Mouse (Mus musculus) CH12.LX (cell line): ENCODE data around the gene Notum. TPM values are rescaled to one million over a fixed set of nuclear protein-coding genes. Genes with fewer than 3 reads are reported as not detected.
A peak's percentile ranks its signal among the peaks of the same experiment; 100 is the strongest.

ENCODE experiments used
- DNase-seq: peaks from one replicate; pipeline ENCODE4 v3.0.0-alpha.2; 2013; ENCODE audit errors: extremely low read depth
- H3K27ac ChIP-seq: 2 replicates; pipeline ENCODE4 v1.5.1; 2012; ENCODE audit warnings: low read depth, mild to moderate bottlenecking, control low read depth, moderate library complexity; ENCODE audit not compliant: insufficient read depth
- H3K27me3 ChIP-seq: replicated peaks from 2 replicates; pipeline ENCODE3; 2012; ENCODE audit warnings: inconsistent platforms
- H3K36me3 ChIP-seq, 2 experiments: replicated peaks in 1 of 2; 2 replicates each; pipeline versions ENCODE3 to v1.6.1; 2012; ENCODE audit warnings: inconsistent platforms in 1 of 2, low read length in 1 of 2, mild to moderate bottlenecking in 1 of 2, mixed read lengths in 1 of 2, moderate library complexity in 1 of 2; ENCODE audit not compliant: control insufficient read depth in 1 of 2, insufficient read depth in 1 of 2
- H3K4me1 ChIP-seq, 2 experiments: 2 replicates each; pipeline ENCODE4 v1.6.1; 2012; ENCODE audit warnings: inconsistent platforms in 1 of 2, moderate library complexity in 1 of 2; ENCODE audit not compliant: insufficient read depth in 2 of 2, control insufficient read depth in 1 of 2
- H3K4me2 ChIP-seq: 2 replicates; pipeline ENCODE4 v1.6.1; 2012; ENCODE audit warnings: low read depth, mild to moderate bottlenecking, control low read depth; ENCODE audit not compliant: poor library complexity, insufficient read depth, severe bottlenecking
- H3K4me3 ChIP-seq, 3 experiments: fragments of 150-350 bp in 1 of 3; sonication (generic) in 1 of 3; replicated peaks in 1 of 3; 2 replicates each; pipeline versions ENCODE3 to v1.5.1; 2011 to 2012; ENCODE audit warnings: low read depth in 2 of 3, low read length in 2 of 3, mild to moderate bottlenecking in 2 of 3, moderate library complexity in 2 of 3, control low read depth in 1 of 3, improper control_type of control experiment in 1 of 3, inconsistent platforms in 1 of 3, mixed read lengths in 1 of 3; ENCODE audit not compliant: poor library complexity in 1 of 3
- H3K79me2 ChIP-seq: replicated peaks from 2 replicates; pipeline ENCODE4 v1.6.1; 2012; ENCODE audit warnings: mild to moderate bottlenecking, moderate library complexity; ENCODE audit not compliant: control insufficient read depth, poor library complexity, insufficient read depth, severe bottlenecking; ENCODE audit errors: extremely low read depth
- H3K9ac ChIP-seq: 2 replicates; pipeline ENCODE4 v1.6.1; 2012; ENCODE audit warnings: low read depth, mild to moderate bottlenecking, control low read depth, moderate library complexity; ENCODE audit not compliant: insufficient read depth
- H3K9me3 ChIP-seq: replicated peaks from 2 replicates; pipeline ENCODE3; 2012; ENCODE audit warnings: low read length, inconsistent platforms, mixed read lengths
- BHLHE40 ChIP-seq: IDR thresholded peaks from 2 replicates; pipeline ENCODE4 v1.6.1; 2011; ENCODE audit warnings: mild to moderate bottlenecking, low read depth, low read length, improper control_type of control experiment
- CHD1 ChIP-seq: IDR thresholded peaks from 2 replicates; pipeline ENCODE4 v1.6.1; 2012; ENCODE audit warnings: low read depth, low read length, improper control_type of control experiment, inconsistent platforms
- CHD2 ChIP-seq: IDR thresholded peaks from 2 replicates; pipeline ENCODE4 v1.6.1; 2011; ENCODE audit warnings: low read length, improper control_type of control experiment
- CTCF ChIP-seq, 2 experiments: IDR thresholded peaks in 1 of 2; conservative IDR thresholded peaks in 1 of 2; 2 replicates each; pipeline ENCODE4 v1.5.1; 2011 to 2012; ENCODE audit warnings: low read depth in 2 of 2, low read length in 2 of 2, improper control_type of control experiment in 1 of 2, inconsistent platforms in 1 of 2, mild to moderate bottlenecking in 1 of 2, moderate library complexity in 1 of 2
- ETS1 ChIP-seq: conservative IDR thresholded peaks from 2 replicates; pipeline ENCODE4 v1.6.1; 2012; ENCODE audit warnings: low read depth, mild to moderate bottlenecking, inconsistent platforms, low read length, improper control_type of control experiment, moderate library complexity
- GABPA ChIP-seq: IDR thresholded peaks from 2 replicates; pipeline ENCODE4 v1.6.1; 2012; ENCODE audit warnings: low read depth, low read length, improper control_type of control experiment, inconsistent platforms; ENCODE audit not compliant: insufficient replicate concordance
- HCFC1 ChIP-seq: IDR thresholded peaks from 2 replicates; pipeline ENCODE4 v1.6.1; 2012; ENCODE audit warnings: low read depth, mild to moderate bottlenecking, inconsistent platforms, low read length, improper control_type of control experiment
- JUND ChIP-seq: conservative IDR thresholded peaks from 2 replicates; pipeline ENCODE4 v1.6.1; 2011; ENCODE audit warnings: low read depth, low read length, improper control_type of control experiment
- KAT2A ChIP-seq: IDR thresholded peaks from 2 replicates; pipeline ENCODE4 v1.6.1; 2012; ENCODE audit warnings: low read length, improper control_type of control experiment, inconsistent platforms; ENCODE audit not compliant: insufficient replicate concordance
- MAFK ChIP-seq: IDR thresholded peaks from 2 replicates; pipeline ENCODE4 v1.6.1; 2011; ENCODE audit warnings: low read length, improper control_type of control experiment; ENCODE audit not compliant: insufficient replicate concordance
- MAX ChIP-seq: IDR thresholded peaks from 2 replicates; pipeline ENCODE4 v1.6.1; 2011; ENCODE audit warnings: low read length, improper control_type of control experiment
- MAZ ChIP-seq: IDR thresholded peaks from 2 replicates; pipeline ENCODE4 v1.6.1; 2012; ENCODE audit warnings: low read depth, mild to moderate bottlenecking, inconsistent platforms, low read length, improper control_type of control experiment, moderate library complexity
- MEF2A ChIP-seq: IDR thresholded peaks from 2 replicates; pipeline ENCODE4 v1.6.1; 2014; ENCODE audit warnings: low read depth, mild to moderate bottlenecking, inconsistent platforms, low read length, improper control_type of control experiment, borderline replicate concordance
- MYC ChIP-seq: IDR thresholded peaks from 2 replicates; pipeline ENCODE4 v1.6.1; 2011; ENCODE audit warnings: low read depth, mild to moderate bottlenecking, improper control_type of control experiment, low read length
- NELFE ChIP-seq: IDR thresholded peaks from 2 replicates; pipeline ENCODE4 v1.6.1; 2011; ENCODE audit warnings: low read depth, low read length, improper control_type of control experiment
- NRF1 ChIP-seq: IDR thresholded peaks from 2 replicates; pipeline ENCODE4 v1.6.1; 2014; ENCODE audit warnings: low read depth, mild to moderate bottlenecking, inconsistent platforms, low read length, improper control_type of control experiment, moderate library complexity
- PAX5 ChIP-seq: IDR thresholded peaks from 2 replicates; pipeline ENCODE4 v1.6.1; 2012; ENCODE audit warnings: low read length, inconsistent platforms, mixed read lengths
- POLR2A ChIP-seq: IDR thresholded peaks from 2 replicates; pipeline ENCODE4 v1.6.1; 2011; ENCODE audit warnings: low read depth, mild to moderate bottlenecking, improper control_type of control experiment, low read length
- POLR2AphosphoS2 ChIP-seq: IDR thresholded peaks from 2 replicates; pipeline ENCODE4 v1.6.1; 2011; ENCODE audit warnings: low read depth, low read length, improper control_type of control experiment
- RAD21 ChIP-seq: IDR thresholded peaks from 2 replicates; pipeline ENCODE4 v1.6.1; 2011; ENCODE audit warnings: low read depth, mild to moderate bottlenecking, low read length, improper control_type of control experiment, moderate library complexity
- RCOR1 ChIP-seq: conservative IDR thresholded peaks from 2 replicates; pipeline ENCODE4 v1.6.1; 2012; ENCODE audit warnings: low read depth, mild to moderate bottlenecking, inconsistent platforms, low read length, improper control_type of control experiment
- SIN3A ChIP-seq: IDR thresholded peaks from 2 replicates; pipeline ENCODE4 v1.6.1; 2012; ENCODE audit warnings: low read length, improper control_type of control experiment, inconsistent platforms
- SMC3 ChIP-seq: IDR thresholded peaks from 2 replicates; pipeline ENCODE4 v1.6.1; 2011; ENCODE audit warnings: low read depth, low read length, improper control_type of control experiment
- TBP ChIP-seq: conservative IDR thresholded peaks from 2 replicates; pipeline ENCODE4 v1.6.1; 2011; ENCODE audit warnings: low read depth, low read length, improper control_type of control experiment
- TCF12 ChIP-seq: IDR thresholded peaks from 2 replicates; pipeline ENCODE4 v1.6.1; 2014; ENCODE audit warnings: low read depth, mild to moderate bottlenecking, inconsistent platforms, low read length, improper control_type of control experiment
- UBTF ChIP-seq: IDR thresholded peaks from 2 replicates; pipeline ENCODE4 v1.6.1; 2012; ENCODE audit warnings: low read depth, mild to moderate bottlenecking, inconsistent platforms, low read length, improper control_type of control experiment, moderate library complexity
- USF1 ChIP-seq: IDR thresholded peaks from 2 replicates; pipeline ENCODE4 v1.6.1; 2014; ENCODE audit warnings: low read depth, mild to moderate bottlenecking, inconsistent platforms, low read length, improper control_type of control experiment
- USF2 ChIP-seq: conservative IDR thresholded peaks from 2 replicates; pipeline ENCODE4 v1.6.1; 2011; ENCODE audit warnings: low read depth, low read length, improper control_type of control experiment
- ZC3H11A ChIP-seq: IDR thresholded peaks from 2 replicates; pipeline ENCODE4 v1.6.1; 2012; ENCODE audit warnings: low read depth, mild to moderate bottlenecking, inconsistent platforms, low read length, improper control_type of control experiment
- ZKSCAN1 ChIP-seq: IDR thresholded peaks from 2 replicates; pipeline ENCODE4 v1.6.1; 2012; ENCODE audit warnings: low read depth, inconsistent platforms, low read length, improper control_type of control experiment, borderline replicate concordance
- dilution Hi-C: fragments of 300-500 bp; cut with MboI; formaldehyde crosslinking; loops from 2 replicates; pipeline ENCODE4 v1.14.3; 2020; ENCODE audit warnings: low sequenced_read_pairs; ENCODE audit not compliant: extremely low pct_unique_long_range_greater_than_20kb, extremely low pct_ligation_motif_present
- in situ Hi-C: fragments of 300-500 bp; cut with MboI; formaldehyde crosslinking; loops from 3 replicates; pipeline ENCODE4 v1.14.3; 2019; ENCODE audit warnings: low sequenced_read_pairs, low pct_ligation_motif_present, low pct_unique_long_range_greater_than_20kb, mixed read lengths
- polyA plus RNA-seq: library from polyadenylated mRNA; unstranded; fragments of >175 nt; gene quantifications from 2 replicates; pipeline ENCODE4 v1.2.1, GENCODE M21; 2012; ENCODE audit warnings: low read depth; ENCODE audit not compliant: insufficient read length
- total RNA-seq, 2 experiments: library from RNA; depleted of rRNA; stranded (reverse); fragments of 300-350 nt in 1 of 2; fragments of >200 nt in 1 of 2; gene quantifications; 2 replicates each; pipeline ENCODE4 v1.2.3; 2012 to 2014

Notum gene
- total and polyA plus RNA-seq, 3 experiments, result not detected

GRCm38 (mm10) chr11:120634810-120635209 is 26.2 kb downstream of the Notum start:
- H3K9me3 ChIP-seq, result no peaks in the 10 kb centered on the region
- in situ Hi-C loops, result no loop called here
- no peak for TF ChIP-seq TBP
- TF ChIP-seq CTCF (conservative IDR thresholded peaks at IDR 0.05 in 1 of 2, IDR thresholded peaks at IDR 0.05 in 1 of 2; ENCODE audit: low read depth in 2 of 2, low read length in 2 of 2), result no peak
- no peak for TF ChIP-seq PAX5
- TF ChIP-seq UBTF, result no peak
- no peak for TF ChIP-seq BHLHE40
- TF ChIP-seq SMC3, result no peak
- no peak for TF ChIP-seq SIN3A
- TF ChIP-seq MAZ, result no peak
- no peak for TF ChIP-seq ZKSCAN1
- TF ChIP-seq MAFK, result no peak
- no peak for TF ChIP-seq MEF2A
- no peak for TF ChIP-seq RAD21
- TF ChIP-seq RCOR1, result no peak
- TF ChIP-seq TCF12, result no peak
- no peak for TF ChIP-seq KAT2A
- no peak for TF ChIP-seq JUND
- no peak for TF ChIP-seq MAX
- TF ChIP-seq NRF1, result no peak
- TF ChIP-seq CHD2, result no peak
- no peak overlapping the region for H3K27ac ChIP-seq
- H3K4me1 ChIP-seq, result peaks cover 8 to 34% of the 10 kb centered on the region in 2 experiments
- peaks cover 0 to 25% of the 10 kb centered on the region in 2 experiments for H3K36me3 ChIP-seq
- no peak overlapping the region for H3K4me3 ChIP-seq
- no peak overlapping the region for H3K4me2 ChIP-seq
- H3K9ac ChIP-seq, result no peak overlapping the region
- dilution Hi-C loops, result no loop called here
- H3K79me2 ChIP-seq, result peaks cover 25% of the 10 kb centered on the region
- no peaks in the 10 kb centered on the region for H3K27me3 ChIP-seq
- no peak for DNase-seq

GRCm38 (mm10) chr11:120633520-120634343 is 27.2 kb downstream of the Notum start, which contains the start of gene Mafg:
TSS of gene Mafg (minus strand) at chr11:120633600.
- dilution Hi-C loops (no loop called here), in situ Hi-C loops (no loop called here)
- Histone ChIP-seq H3K4me2 (peak within 1 kb of the TSS; percentile 87), H3K79me2 (peaks cover 36% of the 10 kb centered on the region), H3K9me3 (no peaks in the 10 kb centered on the region), H3K36me3 (peaks cover 9 to 25% of the 10 kb centered on the region in 2 experiments), H3K9ac (peak within 1 kb of the TSS; percentile 96), H3K4me1 (peaks cover 19 to 41% of the 10 kb centered on the region in 2 experiments), H3K4me3 (peak within 1 kb of the TSS; percentile 74 to 93 (median 83)), H3K27me3 (no peaks in the 10 kb centered on the region), H3K27ac (peak within 1 kb of the TSS; percentile 71)
- peak; percentile 98 for DNase-seq
- TF ChIP-seq POLR2AphosphoS2, result no peak
- TF ChIP-seq ETS1, result no peak; the same call in none of the 2 replicates
- TF ChIP-seq TBP, result peak; percentile 69; the same call in 1 of the 2 replicates
- TF ChIP-seq BHLHE40, result peak; percentile 85
- TF ChIP-seq USF2, result peak; percentile 93
- TF ChIP-seq HCFC1, result peak; percentile 67
- no peak for TF ChIP-seq GABPA
- no peak for TF ChIP-seq MAFK
- no peak for TF ChIP-seq JUND
- TF ChIP-seq MEF2A, result 0 out of 2 replicates have a peak, but pooled peaks have one; percentile 18
- TF ChIP-seq TCF12, result peak; percentile 55
- no peak for TF ChIP-seq CTCF (conservative IDR thresholded peaks at IDR 0.05 in 1 of 2, IDR thresholded peaks at IDR 0.05 in 1 of 2; ENCODE audit: low read depth in 2 of 2, low read length in 2 of 2)
- TF ChIP-seq NELFE, result peak; percentile 74
- peak; percentile 97 for TF ChIP-seq USF1
- peak; percentile 98 for TF ChIP-seq CHD2
- TF ChIP-seq POLR2A, result peak; percentile 90
- peak; percentile 16; the same call in 1 of the 2 replicates for TF ChIP-seq SMC3
- peak; percentile 80 for TF ChIP-seq MYC
- TF ChIP-seq ZC3H11A, result no peak
- no peak for TF ChIP-seq CHD1
- TF ChIP-seq MAZ, result no peak
- no peak for TF ChIP-seq ZKSCAN1
